Comparison of ENCODE assay signal across 11 mouse cellular contexts in genomic region chr19:5830776-5831175, GRCm38 (mm10).
"Had no signal": no experiment of that assay in that cellular context is flagged by ENCODE, and none has a peak within 500 bp of the region (broad histone marks: within the 10 kb centered on the region; RNA-seq: fewer than 3 reads in every experiment).

No protein-coding gene starts in this region.

- H3K4me3 ChIP-seq: layer of hippocampus, adult 2 months; limb, embryonic 13.5 days; lung, embryonic 15.5 days; midbrain, embryonic 13.5 days; neural tube, embryonic 15.5 days had no signal

- H3K4me2 ChIP-seq: limb, embryonic 13.5 days; liver, embryonic 11.5 days; lung, embryonic 15.5 days; midbrain, embryonic 13.5 days; neural tube, embryonic 15.5 days had no signal

- H3K27ac ChIP-seq: layer of hippocampus, adult 2 months; limb, embryonic 13.5 days; lung, embryonic 15.5 days; midbrain, embryonic 13.5 days; neural tube, embryonic 15.5 days had no signal

- H3K36me3 ChIP-seq: lung, embryonic 15.5 days; midbrain, embryonic 13.5 days; neural tube, embryonic 15.5 days had no signal

- H3K4me1 ChIP-seq: neural tube, embryonic 15.5 days had no signal

- H3K9me3 ChIP-seq: limb, embryonic 13.5 days; lung, embryonic 15.5 days; midbrain, embryonic 13.5 days; neural tube, embryonic 15.5 days had no signal

- DNase-seq: left cerebral cortex, postnatal 4 days; lung, postnatal 14 days; right cerebral cortex, adult 18-20 months; right cerebral cortex, postnatal 25 days; thymus, postnatal 36 days had no signal

- H3K9ac ChIP-seq: limb, embryonic 13.5 days; lung, embryonic 15.5 days; midbrain, embryonic 13.5 days; neural tube, embryonic 15.5 days had no signal

- ATAC-seq: midbrain, embryonic 13.5 days had no signal

- H3K27me3 ChIP-seq: limb, embryonic 13.5 days; lung, embryonic 15.5 days; midbrain, embryonic 13.5 days; neural tube, embryonic 15.5 days had no signal
